Mouse (Mus musculus) cortical plate, adult 2 months (tissue): ENCODE data around the gene Gtpbp10.

Experiments
- CTCF ChIP-seq: fragments of 200-500 bp; IDR thresholded peaks from 2 replicates; pipeline ENCODE4 v1.5.1; 2011; ENCODE audit warnings: mild to moderate bottlenecking, control low read depth, low read length; ENCODE audit not compliant: insufficient read depth; ENCODE audit errors: extremely low read depth
- POLR2A ChIP-seq: fragments of 200-500 bp; IDR thresholded peaks from 2 replicates; pipeline ENCODE4 v1.6.1; 2011; ENCODE audit warnings: mild to moderate bottlenecking, low read length, control low read depth; ENCODE audit not compliant: insufficient read depth; ENCODE audit errors: extremely low read depth

- TF ChIP-seq CTCF (no peak), POLR2A (no peak)
Measured at GRCm38 (mm10) chr5:5551110-5551509, 8.2 kb downstream of the Gtpbp10 start.
